Mouse (Mus musculus) megakaryocyte-erythroid progenitor cell, adult 5-6 weeks (primary cell): ENCODE data around the gene Gm3159. TPM values are rescaled to one million over a fixed set of nuclear protein-coding genes. Genes with fewer than 3 reads are reported as not detected.
"Not testable (repeated sequence)": the region's sequence is repeated elsewhere in the genome, so short reads cannot be mapped to it uniquely, and the experiment has no call there.

Experiments
- ATAC-seq: replicated peaks from 2 replicates; pipeline ENCODE4 v1.8.0; 2016; ENCODE audit warnings: mild to moderate bottlenecking, inconsistent platforms; ENCODE audit not compliant: severe bottlenecking, poor library complexity, low FRiP score, low TSS enrichment
- total RNA-seq, 2 experiments: library from RNA; stranded (forward) in 1 of 2; stranded (reverse) in 1 of 2; fragments of 200-1000, 215-1000 nt in 1 of 2; fragments of >200 nt in 1 of 2; fragmentation: Nextera tagmentation in 1 of 2; gene quantifications; 2 replicates each; pipeline ENCODE4 v1.2.3; 2014 to 2017

Gene Gm3159
- total RNA-seq (2014; fragmentation: Nextera tagmentation) = not detected in 2 replicates
- not detected in 2 replicates for total RNA-seq (2017)

- not testable (repeated sequence) for ATAC-seq
Observed at GRCm38 (mm10) chr14:4397226-4397625, at the start of gene Gm3159. Gene Gm3159, plus strand, starts transcription at chr14:4397526.

- ATAC-seq = not testable (repeated sequence)
Observed at GRCm38 (mm10) chr14:4368991-4369390, 28.3 kb upstream of the Gm3159 start.

- ATAC-seq = not testable (repeated sequence)
Observed at GRCm38 (mm10) chr14:4369691-4370090, 27.6 kb upstream of the Gm3159 start.

- ATAC-seq = not testable (repeated sequence)
Observed at GRCm38 (mm10) chr14:4377871-4378270, 19.5 kb upstream of the Gm3159 start.

GRCm38 (mm10) chr14:4385606-4386005 lies 11.7 kb upstream of the Gm3159 start:
- ATAC-seq = not testable (repeated sequence)

- not testable (repeated sequence) for ATAC-seq
Observed at GRCm38 (mm10) chr14:4392841-4393530, 4.3 kb upstream of the Gm3159 start.

GRCm38 (mm10) chr14:4398624-4399023 lies 1.3 kb downstream of the Gm3159 start:
- ATAC-seq = not testable (repeated sequence)

GRCm38 (mm10) chr14:4400115-4400789 lies 2.9 kb downstream of the Gm3159 start:
- ATAC-seq = not testable (repeated sequence)

- not testable (repeated sequence) for ATAC-seq
Observed at GRCm38 (mm10) chr14:4401245-4401644, 3.9 kb downstream of the Gm3159 start.

- ATAC-seq = not testable (repeated sequence)
Observed at GRCm38 (mm10) chr14:4403840-4404239, 6.5 kb downstream of the Gm3159 start.

- ATAC-seq = not testable (repeated sequence)
Observed at GRCm38 (mm10) chr14:4409939-4410338, 12.6 kb downstream of the Gm3159 start.

GRCm38 (mm10) chr14:4414965-4415835 lies 17.9 kb downstream of the Gm3159 start, which contains the start of gene Gm3164:
Gene Gm3164, plus strand, starts transcription at chr14:4415448.
- ATAC-seq = not testable (repeated sequence)

GRCm38 (mm10) chr14:4430692-4431091 lies 33.4 kb downstream of the Gm3159 start, which contains the start of gene Gm3173:
Gene Gm3173, plus strand, starts transcription at chr14:4430992.
- ATAC-seq = not testable (repeated sequence)

Other genes starting within 250 kb of the Gm3159 start
- gene Gm3127, start 232.5 kb upstream of the Gm3159 start, total RNA-seq (2014; fragmentation: Nextera tagmentation) = not detected in 2 replicates
- not detected in 2 replicates for gene Gm3127, start 232.5 kb upstream of the Gm3159 start, total RNA-seq (2017)
- not detected in 2 replicates for gene Gm2974, start 214.9 kb upstream of the Gm3159 start, total RNA-seq (2014; fragmentation: Nextera tagmentation)
- not detected in 2 replicates for gene Gm2974, start 214.9 kb upstream of the Gm3159 start, total RNA-seq (2017)
- not detected in 2 replicates for gene Gm3138, start 147.9 kb upstream of the Gm3159 start, total RNA-seq (2014; fragmentation: Nextera tagmentation)
- not detected in 2 replicates for gene Gm3138, start 147.9 kb upstream of the Gm3159 start, total RNA-seq (2017)
- not detected in 2 replicates for gene Gm3149, start 80.2 kb upstream of the Gm3159 start, total RNA-seq (2014; fragmentation: Nextera tagmentation)
- gene Gm3149, start 80.2 kb upstream of the Gm3159 start, total RNA-seq (2017) = not detected in 2 replicates
- not detected in 2 replicates for gene 2610042L04Rik, start 62.8 kb upstream of the Gm3159 start, total RNA-seq (2014; fragmentation: Nextera tagmentation)
- not detected in 2 replicates for gene 2610042L04Rik, start 62.8 kb upstream of the Gm3159 start, total RNA-seq (2017)
- not detected in 2 replicates for gene Gm3164, start 17.9 kb downstream of the Gm3159 start, total RNA-seq (2014; fragmentation: Nextera tagmentation)
- gene Gm3164, start 17.9 kb downstream of the Gm3159 start, total RNA-seq (2017) = not detected in 2 replicates
- gene Gm3173, start 33.5 kb downstream of the Gm3159 start, total RNA-seq (2014; fragmentation: Nextera tagmentation) = not detected in 2 replicates
- gene Gm3173, start 33.5 kb downstream of the Gm3159 start, total RNA-seq (2017) = not detected in 2 replicates
- not detected in 2 replicates for gene Gm3182, start 84.2 kb downstream of the Gm3159 start, total RNA-seq (2014; fragmentation: Nextera tagmentation)
- not detected in 2 replicates for gene Gm3182, start 84.2 kb downstream of the Gm3159 start, total RNA-seq (2017)
- not detected in 2 replicates for gene Gm3047, start 157.9 kb downstream of the Gm3159 start, total RNA-seq (2014; fragmentation: Nextera tagmentation)
- not detected in 2 replicates for gene Gm3047, start 157.9 kb downstream of the Gm3159 start, total RNA-seq (2017)
- not detected in 2 replicates for gene Gm8159, start 234.8 kb downstream of the Gm3159 start, total RNA-seq (2014; fragmentation: Nextera tagmentation)
- not detected in 2 replicates for gene Gm8159, start 234.8 kb downstream of the Gm3159 start, total RNA-seq (2017)